Mouse (Mus musculus) hindbrain, embryonic 11.5 days (tissue): ENCODE results near the gene Hadh. TPM values are rescaled to one million over a fixed set of nuclear protein-coding genes. Genes with fewer than 3 reads are reported as not detected.
A peak's percentile ranks its signal among the peaks of the same experiment; 100 is the strongest.

Experiments used
- ATAC-seq: fragments of 200-750 bp; cut with Nextera tagmentation; 2 replicates; pipeline ENCODE4 v1.8.0; 2017; ENCODE audit warnings: mild to moderate bottlenecking, moderate TSS enrichment, moderate library complexity; ENCODE audit not compliant: low FRiP score
- DNase-seq: peaks from one replicate; pipeline ENCODE4 v3.0.0-alpha.2; 2015; ENCODE audit warnings: low spot score
- H3K27ac ChIP-seq: fragments of 300-500 bp; sonication (generic); 2 replicates; pipeline ENCODE4 v1.5.1; 2014; ENCODE audit warnings: mild to moderate bottlenecking, low read depth, low read length
- H3K27me3 ChIP-seq: fragments of 300-500 bp; sonication (generic); 2 replicates; pipeline ENCODE4 v1.6.1; 2014; ENCODE audit warnings: mild to moderate bottlenecking, low read length, moderate library complexity, mixed read lengths; ENCODE audit not compliant: control insufficient read depth, insufficient read depth
- H3K36me3 ChIP-seq: fragments of 300-500 bp; sonication (generic); 2 replicates; pipeline ENCODE4 v1.6.1; 2014; ENCODE audit warnings: mild to moderate bottlenecking, low read length, moderate library complexity, mixed read lengths; ENCODE audit not compliant: control insufficient read depth, insufficient read depth
- H3K4me1 ChIP-seq: fragments of 300-500 bp; sonication (generic); replicated peaks from 2 replicates; pipeline ENCODE4 v1.6.1; 2014; ENCODE audit warnings: low read length, mixed read lengths; ENCODE audit not compliant: control insufficient read depth, insufficient read depth
- H3K4me2 ChIP-seq: fragments of 300-500 bp; sonication (generic); replicated peaks from 2 replicates; pipeline ENCODE4 v1.6.1; 2014; ENCODE audit warnings: mild to moderate bottlenecking, low read depth, low read length
- H3K4me3 ChIP-seq: fragments of 300-500 bp; sonication (generic); 2 replicates; pipeline ENCODE4 v1.5.1; 2014; ENCODE audit warnings: low read depth, low read length
- H3K9ac ChIP-seq: fragments of 300-500 bp; sonication (generic); 2 replicates; pipeline ENCODE4 v1.6.1; 2014; ENCODE audit warnings: low read depth, low read length
- H3K9me3 ChIP-seq: fragments of 300-500 bp; sonication (generic); 2 replicates; pipeline ENCODE4 v1.6.1; 2016; ENCODE audit warnings: low read length; ENCODE audit not compliant: control insufficient read depth
- WGBS: fragments of 180-500 bp; shearing (Covaris S2); extraction: QIAGEN DNeasy Blood & Tissue Kit; methylation state at CpG from one replicate; pipeline ENCODE4 v1.1.7; 2014; 5-methylcytosine and 5-hydroxymethylcytosine counted together
- polyA plus RNA-seq: library from polyadenylated mRNA; unstranded; fragments of >200 nt; fragmentation: Nextera tagmentation; extraction: Ambion mirVana; gene quantifications from 2 replicates; pipeline ENCODE4 v1.2.1, GENCODE M21; 2014

Gene Hadh
- 60.4 and 63.6 TPM in 2 replicates for polyA plus RNA-seq

DNA sequence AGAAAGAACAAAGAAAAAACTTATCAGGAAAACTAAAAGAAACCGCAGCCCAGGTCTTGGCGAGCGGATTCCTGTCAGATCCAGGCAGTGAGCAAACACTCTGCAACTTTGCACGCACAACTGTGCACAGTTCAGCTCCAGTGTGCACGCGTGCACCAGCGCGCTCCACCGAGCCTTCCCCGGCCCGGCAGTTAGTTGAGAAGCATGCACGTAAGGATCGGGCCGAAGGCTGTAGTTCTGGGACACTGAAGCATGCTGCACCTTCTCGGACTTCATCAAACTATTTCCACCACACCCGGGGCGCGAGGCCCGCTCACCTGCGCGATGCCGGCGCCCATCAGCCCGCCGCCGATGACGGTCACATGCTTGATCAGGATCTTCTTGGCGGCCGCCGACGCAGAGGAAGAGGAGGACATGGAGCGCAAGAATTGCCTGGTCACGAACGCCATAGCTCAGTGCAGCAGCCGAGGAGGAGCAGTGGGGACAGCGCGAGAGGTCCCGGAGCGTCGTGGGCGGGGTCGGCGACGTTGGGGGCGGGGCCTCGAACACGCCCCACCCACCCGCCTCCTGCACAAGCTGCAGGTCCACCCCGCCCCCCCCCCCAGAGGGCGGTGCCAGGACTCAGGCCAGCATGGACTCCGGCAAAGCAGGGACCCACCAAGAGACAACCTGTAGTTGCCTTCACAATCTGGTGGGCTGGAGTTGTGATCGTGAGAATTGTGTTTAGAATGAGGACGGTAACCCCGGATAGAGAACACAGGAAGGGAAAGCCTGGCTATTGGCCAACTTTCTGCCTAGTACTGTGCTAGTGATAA, at the start of gene Hadh:
TSS of gene Hadh (minus strand) at position 543 of the 815 bp plus-strand sequence.
- under 1% methylated on average over 53 of the region's 54 CpGs for WGBS
- Histone ChIP-seq H3K9me3 (no peaks in the 10 kb centered on the region), H3K27ac (peak within 1 kb of the TSS; percentile 24; the same call in 1 of the 2 replicates), H3K36me3 (no peaks in the 10 kb centered on the region), H3K9ac (peak within 1 kb of the TSS; percentile 67), H3K4me3 (peak within 1 kb of the TSS; percentile 58), H3K4me2 (peak within 1 kb of the TSS; percentile 64), H3K4me1 (0 out of 2 replicates have a peak, but pooled peaks cover 2% of the 10 kb centered on the region), H3K27me3 (no peaks in the 10 kb centered on the region)
- ATAC-seq (peak; percentile 93), DNase-seq (peak; percentile 93)

DNA sequence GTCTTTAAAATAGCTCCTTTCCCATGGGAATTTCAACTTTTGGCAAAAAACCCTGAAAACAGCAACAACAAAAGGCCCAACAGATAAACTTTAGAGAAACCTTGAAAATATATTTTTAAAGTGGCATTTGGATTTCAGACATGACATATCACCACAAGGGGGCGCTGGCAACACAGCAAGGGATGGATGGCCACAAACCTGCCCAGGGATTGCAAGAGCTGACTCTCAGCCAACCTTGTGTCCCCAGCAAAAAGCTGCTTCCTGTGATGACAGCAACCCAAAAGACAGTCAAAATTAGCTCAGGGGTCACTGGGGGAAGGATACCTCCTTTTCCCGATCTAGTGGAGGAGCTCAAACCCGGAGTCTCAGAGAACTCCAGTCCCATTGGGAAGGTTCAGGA, 48.3 kb upstream of the Hadh start:
- no peak overlapping the region for H3K9ac ChIP-seq
- H3K27ac ChIP-seq: no peak overlapping the region
- no peak for ATAC-seq
- H3K4me2 ChIP-seq: no peak overlapping the region
- H3K9me3 ChIP-seq: no peaks in the 10 kb centered on the region
- DNase-seq: peak; percentile 88
- no peak overlapping the region for H3K4me3 ChIP-seq
- no peaks in the 10 kb centered on the region for H3K27me3 ChIP-seq
- H3K4me1 ChIP-seq: no peaks in the 10 kb centered on the region
- no peaks in the 10 kb centered on the region for H3K36me3 ChIP-seq
- 4% methylated on average over 3 of the region's 3 CpGs for WGBS

DNA sequence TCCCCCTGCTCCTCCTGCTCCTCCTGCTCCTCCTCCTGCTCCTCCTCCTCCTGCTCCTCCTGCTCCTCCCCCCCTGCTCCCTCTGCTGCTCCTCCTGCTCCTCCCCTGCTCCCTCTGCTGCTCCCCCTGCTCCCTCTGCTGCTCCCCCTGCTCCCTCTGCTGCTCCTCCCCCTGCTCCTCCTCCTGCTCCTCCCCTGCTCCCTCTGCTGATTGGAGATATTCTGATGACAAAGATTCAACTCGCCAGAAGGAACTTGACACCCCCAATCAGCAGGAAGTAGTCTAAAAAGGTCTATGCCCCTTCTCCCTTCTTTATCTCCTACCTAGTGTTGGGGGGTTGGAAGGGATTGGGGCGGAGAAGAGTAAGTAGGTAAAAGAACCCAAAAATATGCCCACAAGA, 46.3 kb upstream of the Hadh start:
- DNase-seq (no peak), ATAC-seq (no peak)
- no peaks in the 10 kb centered on the region for H3K27me3 ChIP-seq
- no peaks in the 10 kb centered on the region for H3K9me3 ChIP-seq
- 62% methylated on average over 2 of the region's 2 CpGs for WGBS
- no peak overlapping the region for H3K9ac ChIP-seq
- no peak overlapping the region for H3K4me2 ChIP-seq
- no peak overlapping the region for H3K4me3 ChIP-seq
- H3K36me3 ChIP-seq: no peaks in the 10 kb centered on the region
- H3K4me1 ChIP-seq: no peaks in the 10 kb centered on the region
- no peak overlapping the region for H3K27ac ChIP-seq

DNA sequence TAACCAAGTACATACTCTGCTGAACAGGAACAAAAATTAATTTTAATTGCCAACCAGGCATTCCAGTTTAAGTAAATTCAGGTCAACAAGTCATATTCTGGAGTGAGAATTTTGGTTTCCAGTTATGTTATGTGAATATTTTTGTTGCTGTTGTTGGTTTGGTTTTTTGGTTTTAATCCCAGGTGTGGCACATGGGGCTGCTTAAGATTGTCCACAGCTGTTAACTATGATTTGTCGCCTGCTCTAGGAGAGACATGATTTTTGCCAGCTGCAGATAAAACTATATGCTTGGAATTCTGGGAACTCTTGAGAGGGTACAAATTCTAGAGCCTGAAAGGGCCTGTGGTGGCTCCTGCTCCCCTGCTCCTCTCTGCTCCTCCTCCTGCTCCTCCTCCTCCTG, 45.2 kb upstream of the Hadh start:
- no peak for ATAC-seq
- no peak for DNase-seq

DNA sequence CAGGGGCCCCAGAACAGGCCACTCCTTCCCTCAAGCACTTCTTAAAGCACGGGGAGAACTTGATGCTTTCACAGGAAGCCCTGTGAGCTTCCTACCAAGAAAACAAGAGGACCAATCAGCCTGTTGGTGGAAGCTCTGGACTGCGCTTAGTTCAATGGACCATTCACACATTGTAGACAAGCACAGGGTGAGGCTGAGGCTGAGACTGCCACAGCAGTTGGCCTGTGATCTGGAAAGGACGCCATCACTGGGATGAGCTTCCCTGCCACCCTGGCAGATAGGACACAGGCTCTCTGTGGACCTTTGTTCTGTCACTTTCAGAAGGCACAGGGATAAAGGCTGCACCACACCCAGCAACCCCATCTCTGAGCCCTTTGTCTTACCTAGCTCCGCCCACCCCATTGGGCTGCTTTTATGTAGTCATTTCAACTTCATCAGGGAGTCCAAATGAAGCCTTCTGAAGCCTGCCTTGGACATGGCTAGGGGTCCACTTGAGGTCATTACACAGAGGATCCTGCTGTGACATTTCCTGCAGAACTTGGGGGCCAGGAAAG, 44.1 kb upstream of the Hadh start:
- no peak overlapping the region for H3K4me3 ChIP-seq
- H3K9me3 ChIP-seq: no peaks in the 10 kb centered on the region
- H3K4me2 ChIP-seq: no peak overlapping the region
- no peaks in the 10 kb centered on the region for H3K4me1 ChIP-seq
- H3K36me3 ChIP-seq: no peaks in the 10 kb centered on the region
- WGBS: 43% methylated on average over 4 of the region's 4 CpGs
- H3K9ac ChIP-seq: no peak overlapping the region
- H3K27ac ChIP-seq: no peak overlapping the region
- no peaks in the 10 kb centered on the region for H3K27me3 ChIP-seq
- DNase-seq: peak; percentile 33
- ATAC-seq: peak; percentile 57; the same call in 1 of the 2 replicates

More for the DNA sequence above, 45.2 kb upstream of the Hadh start:
- no peaks in the 10 kb centered on the region for H3K36me3 ChIP-seq
- no peak overlapping the region for H3K4me2 ChIP-seq
- H3K4me1 ChIP-seq: no peaks in the 10 kb centered on the region
- no peak overlapping the region for H3K4me3 ChIP-seq
- no peak overlapping the region for H3K27ac ChIP-seq
- H3K9me3 ChIP-seq: no peaks in the 10 kb centered on the region
- H3K27me3 ChIP-seq: no peaks in the 10 kb centered on the region
- H3K9ac ChIP-seq: no peak overlapping the region
- WGBS: 88% methylated on average over 1 of the region's 1 CpGs

DNA sequence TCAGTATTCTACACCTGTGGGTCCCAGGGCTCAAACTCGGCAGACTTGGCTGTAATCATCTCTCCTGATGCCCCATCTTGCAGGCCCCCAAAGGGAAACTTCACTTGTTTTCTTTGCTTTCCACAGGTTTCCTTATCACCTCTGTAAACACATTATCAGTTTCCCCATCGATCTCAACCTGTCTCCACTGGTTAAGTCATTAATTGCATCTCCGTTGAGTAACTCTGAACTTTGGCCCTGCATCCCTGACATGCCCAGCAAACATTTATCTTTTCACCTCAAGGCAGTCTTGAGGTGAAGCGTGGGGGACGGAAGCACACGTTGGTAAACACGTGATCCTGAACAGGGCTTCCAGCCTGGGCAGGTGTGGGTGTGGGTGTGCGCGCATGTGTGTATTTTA, 40.4 kb upstream of the Hadh start:
- 85% methylated on average over 9 of the region's 9 CpGs for WGBS
- DNase-seq: no peak

DNA sequence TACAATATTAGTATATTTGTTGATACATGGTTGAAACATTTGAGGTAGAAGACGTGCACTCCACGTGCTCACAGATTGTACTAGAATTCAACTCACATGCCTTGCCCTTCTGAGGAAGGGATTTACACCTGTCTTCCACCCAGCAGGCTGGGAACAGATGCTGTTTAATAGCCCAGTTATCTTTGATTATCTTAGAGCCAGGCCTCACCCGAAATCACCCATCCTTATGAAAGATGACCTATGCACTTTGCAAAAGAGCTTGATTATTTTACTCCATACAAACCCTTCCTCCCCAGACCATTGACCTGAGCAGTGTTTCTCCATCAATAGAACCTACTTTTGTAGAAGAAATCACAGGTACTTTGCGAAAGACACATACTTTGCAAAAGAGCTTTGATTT, 38.7 kb upstream of the Hadh start:
- no peak for DNase-seq
- no peaks in the 10 kb centered on the region for H3K4me1 ChIP-seq
- no peak for ATAC-seq
- no peaks in the 10 kb centered on the region for H3K36me3 ChIP-seq
- H3K4me2 ChIP-seq: no peak overlapping the region
- WGBS: 90% methylated on average over 4 of the region's 4 CpGs
- no peaks in the 10 kb centered on the region for H3K9me3 ChIP-seq
- H3K27ac ChIP-seq: no peak overlapping the region
- H3K9ac ChIP-seq: no peak overlapping the region
- H3K27me3 ChIP-seq: no peaks in the 10 kb centered on the region
- no peak overlapping the region for H3K4me3 ChIP-seq

More for the DNA sequence above, 40.4 kb upstream of the Hadh start:
- no peak overlapping the region for H3K4me3 ChIP-seq
- no peak overlapping the region for H3K9ac ChIP-seq
- H3K27ac ChIP-seq: no peak overlapping the region
- no peaks in the 10 kb centered on the region for H3K36me3 ChIP-seq
- no peaks in the 10 kb centered on the region for H3K9me3 ChIP-seq
- no peaks in the 10 kb centered on the region for H3K4me1 ChIP-seq
- H3K27me3 ChIP-seq: no peaks in the 10 kb centered on the region
- no peak for ATAC-seq
- H3K4me2 ChIP-seq: no peak overlapping the region

DNA sequence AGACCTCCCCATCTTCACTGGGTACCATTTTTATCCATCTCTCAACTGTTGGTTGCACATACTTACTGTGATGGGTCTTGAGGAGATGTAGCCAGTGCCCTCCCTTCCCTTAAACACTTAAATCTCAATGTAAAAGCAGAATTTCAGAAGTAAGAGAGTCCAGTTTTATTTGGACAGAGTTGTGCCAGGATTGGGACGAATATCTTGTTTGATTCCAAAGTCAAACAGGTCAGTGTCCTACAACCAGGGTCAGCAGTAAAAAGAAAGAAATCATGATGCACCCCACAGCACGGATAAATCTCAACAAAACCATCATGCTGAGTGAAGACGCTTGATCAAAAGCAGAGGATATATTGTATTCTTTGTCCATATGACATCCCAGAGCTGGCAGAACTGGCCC, 35.9 kb upstream of the Hadh start:
- Histone ChIP-seq H3K27ac (no peak overlapping the region), H3K9ac (no peak overlapping the region), H3K4me1 (no peaks in the 10 kb centered on the region), H3K36me3 (no peaks in the 10 kb centered on the region), H3K4me3 (no peak overlapping the region), H3K4me2 (no peak overlapping the region), H3K9me3 (no peaks in the 10 kb centered on the region), H3K27me3 (peaks cover 2% of the 10 kb centered on the region; the same call in 1 of the 2 replicates)
- DNase-seq: no peak
- no peak for ATAC-seq
- 85% methylated on average over 3 of the region's 3 CpGs for WGBS

DNA sequence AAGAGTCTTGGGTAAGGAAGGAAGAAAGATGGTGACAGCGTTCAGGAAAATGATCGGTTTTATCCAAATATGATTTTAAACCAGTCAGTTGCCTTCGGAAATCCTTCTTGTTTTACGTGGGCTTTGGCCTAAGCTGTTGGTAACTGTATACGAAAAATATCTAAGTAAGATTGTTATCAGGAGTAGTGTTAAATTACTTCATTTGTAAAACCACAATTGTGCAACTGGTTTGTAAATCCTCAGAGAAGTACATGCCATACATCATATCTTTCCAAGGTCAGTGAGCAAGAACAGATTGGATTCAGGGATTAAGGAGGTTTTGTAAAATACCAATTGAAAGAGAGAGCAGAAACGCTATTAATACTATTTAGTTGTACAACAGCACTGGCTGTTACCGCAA, 34.4 kb upstream of the Hadh start:
- 87% methylated on average over 7 of the region's 7 CpGs for WGBS
- H3K9ac ChIP-seq: no peak overlapping the region
- DNase-seq (no peak), ATAC-seq (no peak)
- no peaks in the 10 kb centered on the region for H3K36me3 ChIP-seq
- H3K9me3 ChIP-seq: no peaks in the 10 kb centered on the region
- H3K4me1 ChIP-seq: no peaks in the 10 kb centered on the region
- no peak overlapping the region for H3K27ac ChIP-seq
- H3K4me2 ChIP-seq: no peak overlapping the region
- peaks cover 2% of the 10 kb centered on the region; the same call in 1 of the 2 replicates for H3K27me3 ChIP-seq
- no peak overlapping the region for H3K4me3 ChIP-seq
